Mouse (Mus musculus) hindbrain, postnatal 0 days (tissue): ENCODE data around the gene Cmip. TPM values are rescaled to one million over a fixed set of nuclear protein-coding genes. Genes with fewer than 3 reads are reported as not detected.

Source experiments
- ATAC-seq: fragments of 200-750 bp; cut with Nextera tagmentation; 2 replicates; pipeline ENCODE4 v1.8.0; 2017; ENCODE audit warnings: mild to moderate bottlenecking, moderate TSS enrichment, moderate library complexity
- DNase-seq: peaks from one replicate; pipeline ENCODE4 v3.0.0-alpha.2; 2015; ENCODE audit warnings: low spot score
- H3K27ac ChIP-seq: fragments of 300-500 bp; sonication (generic); 2 replicates; pipeline ENCODE4 v1.5.1; 2014; ENCODE audit warnings: mild to moderate bottlenecking
- H3K27me3 ChIP-seq: fragments of 300-500 bp; sonication (generic); 2 replicates; pipeline ENCODE4 v1.6.1; 2014; ENCODE audit warnings: low read length, mixed read lengths; ENCODE audit not compliant: insufficient read depth
- H3K36me3 ChIP-seq: fragments of 300-500 bp; sonication (generic); 2 replicates; pipeline ENCODE4 v1.6.1; 2014; ENCODE audit warnings: low read length, mixed read lengths; ENCODE audit not compliant: insufficient read depth
- H3K4me1 ChIP-seq: fragments of 300-500 bp; sonication (generic); 2 replicates; pipeline ENCODE4 v1.6.1; 2014; ENCODE audit warnings: antibody characterized with exemption, low read length, mixed read lengths; ENCODE audit not compliant: insufficient read depth
- H3K4me2 ChIP-seq: fragments of 300-500 bp; sonication (generic); 2 replicates; pipeline ENCODE4 v1.6.1; 2014; ENCODE audit warnings: low read depth, mild to moderate bottlenecking, low read length, moderate library complexity, mixed read lengths
- H3K4me3 ChIP-seq: fragments of 300-500 bp; sonication (generic); 2 replicates; pipeline ENCODE4 v1.5.1; 2014; ENCODE audit warnings: low read length
- H3K9ac ChIP-seq: fragments of 300-500 bp; sonication (generic); replicated peaks from 2 replicates; pipeline ENCODE4 v1.6.1; 2014; ENCODE audit warnings: mild to moderate bottlenecking, low read length, moderate library complexity, mixed read lengths
- H3K9me3 ChIP-seq: fragments of 300-500 bp; sonication (generic); 2 replicates; pipeline ENCODE4 v1.6.1; 2016; ENCODE audit warnings: low read length, mixed read lengths
- CTCF ChIP-seq: IDR thresholded peaks from 2 replicates; pipeline ENCODE4 v1.5.1; 2016; ENCODE audit warnings: antibody characterized with exemption, control low read depth, low read depth
- WGBS: fragments of 180-500 bp; shearing (Covaris S2); extraction: QIAGEN DNeasy Blood & Tissue Kit; methylation state at CpG from one replicate; pipeline ENCODE4 v1.1.7; 2014; 5-methylcytosine and 5-hydroxymethylcytosine counted together
- polyA plus RNA-seq: library from polyadenylated mRNA; unstranded; fragments of >200 nt; fragmentation: Nextera tagmentation; extraction: Ambion mirVana; gene quantifications from 2 replicates; pipeline ENCODE4 v1.2.1, GENCODE M21; 2015
- total RNA-seq: library from RNA; depleted of rRNA; stranded (reverse); fragments of >200 nt; gene quantifications from 2 replicates; pipeline ENCODE4 v1.2.3, GENCODE M21; 2014

Gene Cmip
- total and polyA plus RNA-seq, 2 experiments from 2014 or later: 163 to 230 TPM

DNA sequence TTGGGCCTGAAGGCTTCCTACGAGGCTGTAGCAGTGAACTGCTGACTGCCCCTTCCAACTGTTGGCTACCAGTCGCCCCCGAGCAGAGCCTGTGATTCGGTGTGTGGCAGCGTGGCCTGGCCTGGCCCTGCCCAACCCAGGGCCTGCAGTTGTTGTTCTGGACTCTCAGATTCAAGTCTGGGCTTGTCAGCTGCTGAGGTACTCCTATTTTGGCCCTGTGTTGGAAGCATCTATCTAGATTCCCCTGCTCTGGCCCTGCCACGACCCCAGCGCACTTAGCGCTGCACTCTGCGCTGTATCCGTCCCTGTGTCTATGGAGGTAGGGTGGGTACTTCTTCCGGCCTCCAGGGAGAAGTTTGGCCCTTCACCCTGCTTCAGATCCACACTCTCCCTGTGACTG, 45.2 kb downstream of the Cmip start:
- WGBS: 88% methylated on average over 11 of the region's 11 CpGs
- no peak overlapping the region for H3K4me3 ChIP-seq
- ATAC-seq: no peak

DNA sequence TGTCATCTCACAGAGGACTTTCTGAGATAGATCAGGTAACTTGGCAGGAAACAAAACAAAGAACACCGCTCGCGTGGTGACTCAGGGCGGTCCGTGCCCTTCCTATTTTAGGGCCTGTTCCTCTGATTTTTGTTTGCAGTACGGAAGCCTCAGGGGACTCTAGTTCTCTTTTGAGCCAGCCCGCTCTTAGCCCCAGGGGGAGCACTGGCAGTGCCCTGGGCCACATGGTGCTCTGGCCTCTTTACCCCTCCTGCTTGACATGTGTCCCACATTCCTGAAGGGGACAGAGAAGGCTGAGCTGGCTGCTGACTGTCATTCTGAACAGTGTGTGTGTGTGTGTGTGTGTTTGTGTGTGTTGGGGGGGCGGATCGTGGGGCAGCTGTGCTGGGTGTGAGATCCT, 46.8 kb downstream of the Cmip start:
- no peak for ATAC-seq
- no peak overlapping the region for H3K4me2 ChIP-seq
- no peak overlapping the region for H3K9ac ChIP-seq
- no peaks in the 10 kb centered on the region for H3K36me3 ChIP-seq
- no peak overlapping the region for H3K4me3 ChIP-seq
- no peak overlapping the region for H3K27ac ChIP-seq
- no peaks in the 10 kb centered on the region for H3K9me3 ChIP-seq
- H3K27me3 ChIP-seq: no peaks in the 10 kb centered on the region
- no peak for TF ChIP-seq CTCF
- no peak for DNase-seq
- WGBS: 60% methylated on average over 9 of the region's 9 CpGs
- peaks cover 15% of the 10 kb centered on the region for H3K4me1 ChIP-seq

More for the DNA sequence above, 45.2 kb downstream of the Cmip start:
- no peak overlapping the region for H3K9ac ChIP-seq
- DNase-seq: no peak
- no peaks in the 10 kb centered on the region for H3K9me3 ChIP-seq
- H3K4me2 ChIP-seq: no peak overlapping the region
- H3K27ac ChIP-seq: no peak overlapping the region
- H3K27me3 ChIP-seq: no peaks in the 10 kb centered on the region
- no peaks in the 10 kb centered on the region for H3K36me3 ChIP-seq
- TF ChIP-seq CTCF: no peak
- peaks cover 15% of the 10 kb centered on the region for H3K4me1 ChIP-seq

DNA sequence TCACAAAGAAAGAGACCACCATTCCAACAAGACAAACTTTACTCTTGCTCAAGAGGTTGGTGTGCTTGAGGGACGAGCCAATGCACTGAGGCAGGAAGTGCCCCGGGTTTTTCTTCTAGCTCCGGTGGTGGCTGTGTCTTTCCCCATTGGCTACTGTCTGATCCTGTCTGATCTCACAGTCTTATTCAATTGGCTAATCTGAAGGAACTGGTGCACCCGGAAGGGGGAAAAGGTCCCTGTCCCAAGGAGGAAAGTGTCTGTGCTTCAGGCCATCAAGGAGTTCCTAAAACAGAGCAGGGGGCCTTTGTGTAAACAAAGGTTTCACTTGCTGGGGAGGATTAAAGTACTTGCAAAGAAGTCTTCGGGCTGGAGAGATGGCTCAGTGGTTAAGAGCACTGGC, 48.5 kb downstream of the Cmip start:
- no peaks in the 10 kb centered on the region for H3K27me3 ChIP-seq
- H3K4me3 ChIP-seq: no peak overlapping the region
- no peak overlapping the region for H3K27ac ChIP-seq
- H3K36me3 ChIP-seq: no peaks in the 10 kb centered on the region
- DNase-seq (no peak), ATAC-seq (no peak)
- H3K9ac ChIP-seq: no peak overlapping the region
- no peaks in the 10 kb centered on the region for H3K9me3 ChIP-seq
- H3K4me2 ChIP-seq: no peak overlapping the region
- no peak for TF ChIP-seq CTCF
- 54% methylated on average over 5 of the region's 5 CpGs for WGBS
- peaks cover 5% of the 10 kb centered on the region for H3K4me1 ChIP-seq

DNA sequence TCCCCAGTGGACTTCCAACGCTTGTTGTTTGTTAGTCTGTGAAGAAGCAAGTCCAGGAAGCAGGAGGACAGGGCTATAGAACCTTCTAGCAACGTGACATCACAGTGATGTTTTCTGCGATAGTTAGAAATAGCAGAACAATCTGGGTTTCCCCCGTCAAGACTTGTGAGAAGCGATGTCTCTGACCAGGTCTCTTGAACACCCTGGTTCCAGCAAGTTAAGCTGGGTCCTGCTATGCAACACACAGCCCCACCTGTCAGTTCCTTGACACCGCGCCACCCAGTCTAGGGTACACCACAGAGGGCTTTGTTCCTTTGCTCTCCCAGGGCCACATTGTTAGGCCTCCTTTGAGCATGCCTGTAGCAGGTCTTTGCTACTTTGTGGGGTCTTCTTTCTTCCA, 49.9 kb downstream of the Cmip start:
- H3K4me3 ChIP-seq: no peak overlapping the region
- no peak for TF ChIP-seq CTCF
- no peaks in the 10 kb centered on the region for H3K36me3 ChIP-seq
- peaks cover 3% of the 10 kb centered on the region; the same call in 1 of the 2 replicates for H3K4me1 ChIP-seq
- no peak overlapping the region for H3K9ac ChIP-seq
- WGBS: 82% methylated on average over 7 of the region's 7 CpGs
- no peak overlapping the region for H3K27ac ChIP-seq
- H3K27me3 ChIP-seq: no peaks in the 10 kb centered on the region
- H3K4me2 ChIP-seq: no peak overlapping the region
- ATAC-seq (no peak), DNase-seq (no peak)
- no peaks in the 10 kb centered on the region for H3K9me3 ChIP-seq

DNA sequence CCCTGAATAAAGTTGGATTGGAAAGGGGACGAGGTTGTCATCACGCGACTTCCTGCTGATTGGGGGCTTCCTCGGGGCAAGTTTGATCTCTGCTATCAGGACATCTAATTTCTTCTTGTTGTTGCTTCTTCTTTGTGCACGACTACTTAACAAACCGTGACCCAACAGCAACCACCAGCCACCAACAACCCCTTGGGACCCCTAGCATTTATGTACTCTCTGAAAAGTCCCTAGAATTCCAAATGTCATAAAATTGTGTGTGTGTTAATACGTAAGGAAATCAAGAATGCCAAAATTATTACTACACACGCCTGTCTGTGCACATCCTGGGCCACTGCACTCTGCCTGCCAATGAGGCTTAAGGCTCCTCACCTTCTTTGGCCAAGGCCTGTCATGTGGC, 50.4 kb downstream of the Cmip start:
- 63% methylated on average over 8 of the region's 8 CpGs for whole genome bisulfite sequencing
- no peak overlapping the region for H3K9ac ChIP-seq
- peaks cover 3% of the 10 kb centered on the region; the same call in 1 of the 2 replicates for H3K4me1 ChIP-seq
- H3K27ac ChIP-seq: no peak overlapping the region
- no peaks in the 10 kb centered on the region for H3K36me3 ChIP-seq
- ATAC-seq (no peak), DNase-seq (no peak)
- H3K4me2 ChIP-seq: no peak overlapping the region
- TF ChIP-seq CTCF: no peak
- H3K4me3 ChIP-seq: no peak overlapping the region
- H3K27me3 ChIP-seq: no peaks in the 10 kb centered on the region
- no peaks in the 10 kb centered on the region for H3K9me3 ChIP-seq

DNA sequence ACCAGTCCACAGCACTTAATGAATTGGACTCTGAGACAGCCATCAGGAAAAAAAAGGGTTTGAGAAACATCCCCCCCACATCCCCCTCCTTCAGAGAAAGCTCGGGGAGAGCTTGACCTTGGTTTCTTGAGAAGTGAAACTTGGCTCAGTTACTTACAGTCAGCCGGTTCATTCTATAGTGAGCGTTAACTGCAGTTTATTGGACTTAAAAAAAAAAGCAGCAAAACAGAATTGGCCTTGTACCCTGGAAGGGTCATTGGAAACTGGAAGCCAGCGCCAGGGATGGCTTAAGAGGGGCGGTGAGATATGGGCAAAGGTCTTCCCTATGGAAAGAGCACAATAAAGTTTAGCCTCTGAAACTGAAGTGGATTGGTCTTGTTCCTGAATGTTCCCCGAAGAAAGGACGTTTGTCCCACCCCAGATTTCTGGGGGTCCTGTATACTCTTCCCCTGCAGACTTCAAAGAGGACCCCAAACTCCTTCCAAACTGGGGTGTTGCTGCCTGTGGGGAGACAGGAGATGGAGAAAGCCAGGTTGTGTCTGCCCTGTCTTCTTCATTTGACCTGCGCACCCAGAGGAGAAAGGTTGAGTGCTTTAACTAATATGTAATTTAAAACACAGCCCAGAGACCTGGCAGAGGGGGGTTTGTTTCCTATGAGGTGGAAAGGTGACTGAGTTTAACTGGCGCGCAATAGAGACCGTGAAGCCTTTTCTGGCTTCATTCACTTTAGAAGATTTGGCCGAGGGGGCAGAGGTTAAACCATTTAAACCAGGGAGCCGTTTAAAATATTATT, 51.6 kb downstream of the Cmip start:
- H3K27ac ChIP-seq: no peak overlapping the region
- no peak overlapping the region for H3K4me3 ChIP-seq
- DNase-seq: no peak
- H3K36me3 ChIP-seq: no peaks in the 10 kb centered on the region
- no peak overlapping the region for H3K9ac ChIP-seq
- 74% methylated on average over 13 of the region's 13 CpGs for WGBS
- no peak for TF ChIP-seq CTCF
- ATAC-seq: no peak
- peaks cover 3% of the 10 kb centered on the region; the same call in 1 of the 2 replicates for H3K4me1 ChIP-seq
- H3K27me3 ChIP-seq: no peaks in the 10 kb centered on the region
- no peaks in the 10 kb centered on the region for H3K9me3 ChIP-seq
- no peak overlapping the region for H3K4me2 ChIP-seq

DNA sequence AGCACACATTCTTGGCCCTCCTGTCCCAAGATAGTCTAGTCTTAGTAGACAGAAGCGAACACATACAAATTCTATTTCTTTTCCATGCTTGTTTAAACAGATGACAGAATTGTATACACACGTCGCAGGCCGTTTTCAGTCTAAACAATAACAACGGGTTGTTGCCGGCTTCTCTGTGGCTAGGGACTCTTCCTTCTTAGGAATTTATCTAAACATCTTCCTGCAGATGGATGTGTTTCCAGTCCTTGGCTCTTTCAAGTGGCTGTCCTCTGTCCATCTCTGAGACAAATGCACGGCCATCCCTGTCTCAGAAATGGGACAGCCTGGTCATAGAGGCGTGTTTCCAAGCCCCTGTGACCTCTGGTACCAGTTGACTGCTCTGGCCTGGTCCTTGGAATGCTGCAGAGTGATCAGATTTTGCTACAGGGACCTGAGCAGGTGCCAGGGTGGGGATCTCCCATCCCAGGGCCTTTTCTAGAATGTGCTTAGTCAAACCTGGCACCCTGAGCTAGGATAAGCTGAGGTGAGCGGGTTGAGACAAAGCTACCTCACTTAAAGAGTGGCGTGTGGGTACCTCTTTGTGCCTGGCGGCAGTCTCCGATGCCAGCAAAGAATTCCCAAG, 52.9 kb downstream of the Cmip start:
- no peak overlapping the region for H3K9ac ChIP-seq
- WGBS: 90% methylated on average over 12 of the region's 12 CpGs
- no peaks in the 10 kb centered on the region for H3K27me3 ChIP-seq
- no peaks in the 10 kb centered on the region for H3K36me3 ChIP-seq
- no peak overlapping the region for H3K4me2 ChIP-seq
- no peak overlapping the region for H3K27ac ChIP-seq
- ATAC-seq: no peak
- DNase-seq: no peak
- H3K9me3 ChIP-seq: no peaks in the 10 kb centered on the region
- H3K4me3 ChIP-seq: no peak overlapping the region
- H3K4me1 ChIP-seq: peaks cover 12% of the 10 kb centered on the region
- no peak for TF ChIP-seq CTCF
